Mouse (Mus musculus) layer of hippocampus, adult 18-20 months (tissue): ENCODE data around the gene Cic. TPM values are rescaled to one million over a fixed set of nuclear protein-coding genes. Genes with fewer than 3 reads are reported as not detected.
"Not testable (repeated sequence)": the region's sequence is repeated elsewhere in the genome, so short reads cannot be mapped to it uniquely, and the experiment has no call there.

ENCODE experiments used
- DNase-seq, 2 experiments: peaks; one replicate each; pipeline ENCODE4 v3.0.0; 2022; ENCODE audit warnings: low spot score in 2 of 2
- total RNA-seq, 2 experiments: library from RNA; stranded (reverse); gene quantifications; 2 replicates each; pipeline ENCODE4 v1.2.3; 2021

Cic gene
- total RNA-seq, 2 experiments from 2014 or later = 198 to 203 TPM

- peak in 1 of 2 experiments; percentile 87 for DNase-seq
Observed at GRCm38 (mm10) chr7:25241062-25241461, 26.4 kb upstream of the Cic start.

DNA sequence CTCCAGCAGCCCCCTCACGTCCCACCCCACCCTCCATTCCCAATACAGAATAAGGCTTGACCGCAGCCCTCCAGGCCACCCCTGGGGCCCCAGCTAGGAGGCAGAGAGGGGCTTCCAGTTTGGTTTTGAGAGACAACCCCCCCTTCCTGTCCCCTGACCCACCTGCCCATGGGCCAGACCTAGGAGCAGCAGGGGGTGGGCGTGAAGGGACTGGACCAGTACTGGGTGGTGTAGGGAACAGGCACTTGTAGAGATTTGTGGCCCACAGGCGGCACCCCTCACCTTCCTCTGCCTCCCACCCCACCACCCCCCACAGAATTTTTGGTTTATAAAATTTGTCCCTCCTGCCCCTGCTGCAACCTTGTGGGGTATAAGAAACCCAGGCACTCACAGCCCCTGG lies 24.1 kb upstream of the Cic start:
- DNase-seq = no peak

GRCm38 (mm10) chr7:25244562-25245369 lies 22.7 kb upstream of the Cic start:
- no peak for DNase-seq

- peak; percentile 61 to 72 for DNase-seq
Observed at GRCm38 (mm10) chr7:25246079-25246758, 21.3 kb upstream of the Cic start.

GRCm38 (mm10) chr7:25246759-25247137 lies 20.8 kb upstream of the Cic start:
- DNase-seq = no peak

DNA sequence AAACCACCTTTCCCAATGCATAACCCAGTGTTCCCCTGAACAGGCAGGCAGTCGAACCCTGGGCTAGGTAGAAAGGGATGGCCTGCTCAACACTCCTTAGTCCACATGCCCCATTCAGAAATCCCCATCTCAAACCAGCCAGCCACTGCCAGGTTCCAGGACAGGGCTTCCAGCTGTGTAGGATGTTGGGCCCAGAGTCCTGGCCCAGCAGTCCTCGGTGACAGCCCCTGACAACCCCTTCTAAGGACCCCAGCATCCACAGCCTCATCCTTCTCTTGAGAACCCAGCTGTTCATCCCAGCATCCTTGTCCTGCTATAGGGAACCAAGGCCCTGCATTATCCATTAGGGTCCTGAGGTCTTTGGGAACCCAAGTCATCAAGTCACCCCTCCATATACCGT lies 20.0 kb upstream of the Cic start:
- no peak for DNase-seq

DNA sequence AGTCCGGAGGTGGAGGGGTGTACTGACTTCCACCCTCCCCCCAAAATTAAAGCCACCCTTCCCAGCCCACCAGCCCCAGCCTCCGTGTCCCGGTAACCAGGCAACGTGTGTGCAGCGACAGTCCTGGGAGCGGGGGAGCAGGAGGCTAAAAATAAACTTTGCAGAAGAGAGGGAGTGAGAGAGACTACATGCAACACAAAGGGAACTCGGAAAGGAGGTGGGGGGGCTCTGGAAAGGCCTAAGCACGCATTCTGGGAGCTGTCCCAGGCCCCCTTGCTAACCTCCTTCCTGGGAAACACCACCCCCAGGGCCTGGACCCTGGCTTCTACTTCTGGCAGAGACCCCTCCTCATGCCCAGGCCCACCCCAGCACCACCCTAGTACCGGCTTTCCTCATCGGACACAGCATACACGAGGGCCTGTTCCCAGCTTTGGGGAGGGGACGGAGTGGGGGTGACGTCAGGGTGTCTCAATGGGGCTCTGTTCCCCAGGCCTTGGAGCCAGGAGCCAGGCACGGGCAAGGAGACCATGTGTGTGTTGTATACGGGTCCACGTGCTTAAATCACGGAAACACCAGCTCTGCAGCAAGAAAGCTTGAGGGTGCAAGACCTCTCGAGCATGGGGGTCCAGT lies 19.4 kb upstream of the Cic start:
- DNase-seq = peak; percentile 72 to 83

GRCm38 (mm10) chr7:25248846-25249313 lies 18.6 kb upstream of the Cic start:
- no peak for DNase-seq

GRCm38 (mm10) chr7:25249314-25250140 lies 18.0 kb upstream of the Cic start:
- peak in 1 of 2 experiments; percentile 68 for DNase-seq

DNA sequence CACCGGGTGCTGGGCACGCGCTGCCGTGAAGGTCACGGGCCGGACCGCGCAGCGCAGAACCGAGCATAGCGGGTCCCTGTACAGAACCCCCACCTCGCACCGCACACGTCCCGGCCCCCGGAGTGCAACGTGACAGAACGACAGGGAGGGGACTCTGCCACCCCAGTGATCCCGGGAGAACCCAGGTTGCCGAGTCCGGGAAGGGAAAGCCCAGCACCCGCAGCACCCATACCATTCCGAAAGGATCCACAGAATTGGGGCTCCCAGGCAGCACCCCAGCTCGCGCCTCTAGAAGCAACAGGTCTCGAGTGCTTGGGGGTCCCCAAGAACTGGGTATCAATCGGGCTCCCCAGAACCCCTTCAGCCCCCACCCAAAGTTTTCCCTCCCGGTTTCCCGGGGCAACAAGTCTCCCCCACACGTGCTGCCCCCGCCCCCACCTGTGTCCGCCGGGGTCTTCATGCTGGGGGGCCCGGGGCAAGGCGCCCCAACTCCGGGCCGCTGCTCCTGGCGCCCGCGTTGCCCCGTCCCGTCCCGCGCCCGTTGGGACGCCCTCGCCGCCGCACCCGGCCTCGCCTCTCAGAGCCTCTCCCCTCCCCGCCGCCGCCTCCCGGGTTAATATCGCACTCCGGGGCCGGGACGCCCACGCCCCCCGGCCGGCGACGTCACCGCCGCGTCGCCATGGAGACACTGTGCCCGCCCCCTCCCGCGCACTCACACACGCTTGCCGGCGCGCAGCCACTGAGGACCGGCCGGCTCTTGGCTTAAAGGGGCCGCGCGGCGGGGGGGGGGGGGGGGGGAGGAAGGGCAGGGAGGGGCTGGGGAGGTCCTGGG lies 17.1 kb upstream of the Cic start, which contains the start of gene Erf:
Gene Erf, minus strand, starts transcription at position 621 of the 832 bp plus-strand sequence.
- DNase-seq = peak; percentile 91 to 97

GRCm38 (mm10) chr7:25251071-25251791 lies 16.3 kb upstream of the Cic start:
- DNase-seq = peak in 1 of 2 experiments; percentile 47

GRCm38 (mm10) chr7:25251822-25252221 lies 15.7 kb upstream of the Cic start:
- peak in 1 of 2 experiments; percentile 63 for DNase-seq

- DNase-seq = no peak
Observed at GRCm38 (mm10) chr7:25261896-25262295, 5.6 kb upstream of the Cic start.

- DNase-seq = no peak
Observed at GRCm38 (mm10) chr7:25263968-25264870, 3.3 kb upstream of the Cic start.

- not testable (repeated sequence) for DNase-seq
Observed at GRCm38 (mm10) chr7:25265743-25266142, 1.8 kb upstream of the Cic start.

DNA sequence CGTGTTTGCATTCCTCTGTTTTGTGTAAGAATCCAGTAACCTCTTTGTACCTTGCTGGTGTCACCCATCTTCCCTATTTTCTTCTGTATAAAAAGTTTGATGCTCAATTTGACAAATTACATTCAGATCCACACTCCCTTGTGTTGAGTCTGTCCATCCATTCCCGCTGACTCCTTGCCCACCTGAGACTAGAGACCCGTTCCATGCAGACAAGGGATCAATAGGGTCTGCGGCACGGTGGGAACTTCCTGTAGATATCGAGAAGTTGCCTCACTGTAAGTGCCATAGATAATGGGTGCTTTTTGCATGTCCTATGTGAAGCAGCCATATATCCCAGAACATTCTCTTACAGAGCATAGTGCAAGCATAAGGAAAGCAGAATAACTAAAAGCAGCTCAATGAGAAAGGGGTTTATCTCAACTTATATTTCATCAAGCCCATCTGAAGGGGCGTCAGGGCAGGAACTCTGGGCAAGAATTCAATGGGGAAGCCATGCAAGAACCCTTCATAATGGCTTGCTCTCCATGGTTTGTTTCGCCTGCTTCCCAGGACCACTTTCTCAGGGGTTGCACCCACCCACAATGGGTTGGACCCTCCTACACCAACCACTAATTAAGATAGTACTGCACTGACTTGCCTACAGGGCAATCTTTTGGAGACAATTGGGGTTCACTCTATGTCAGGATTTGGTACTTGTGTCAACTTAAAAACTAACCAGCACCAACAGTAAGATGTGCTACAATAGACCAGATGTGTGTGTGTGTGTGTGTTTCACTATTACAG lies 1.1 kb upstream of the Cic start:
- no peak for DNase-seq

DNA sequence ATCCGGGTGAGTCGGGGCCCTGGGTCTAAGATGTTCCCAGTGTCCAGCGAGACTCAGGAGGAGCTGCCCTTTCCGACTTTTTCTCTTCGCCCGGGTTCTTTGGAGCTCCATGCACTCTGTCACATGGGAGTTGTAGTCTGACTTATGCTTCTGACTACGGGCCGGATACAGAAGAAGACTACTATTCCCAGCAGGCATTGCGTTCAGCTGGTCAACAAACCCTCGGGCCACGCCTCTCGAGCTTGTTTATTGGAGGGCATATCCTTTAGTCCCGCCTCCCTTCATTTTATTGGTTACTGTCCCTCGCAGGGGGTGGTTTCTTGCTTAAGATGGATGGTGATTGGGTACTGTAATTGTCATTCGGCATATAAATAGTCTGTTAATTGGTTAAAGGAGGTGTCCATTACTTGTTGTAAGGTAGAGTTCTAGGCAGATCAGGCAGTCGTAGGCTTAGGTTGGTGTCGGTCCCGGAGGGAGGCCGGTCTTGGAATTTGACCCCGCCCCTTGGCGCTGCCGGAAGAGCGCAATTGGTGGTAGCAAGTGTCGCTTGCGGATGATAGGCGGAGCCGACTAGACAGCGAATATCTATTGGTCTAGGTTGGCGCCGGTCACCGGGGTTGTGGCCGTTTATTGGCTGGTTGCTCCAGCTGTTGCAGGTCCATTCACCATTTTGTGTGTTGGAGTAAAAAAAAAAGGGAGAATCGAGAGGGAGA lies 403 bp downstream of the Cic start:
- peak; percentile 99 to 100 for DNase-seq
